Mouse (Mus musculus) limb, embryonic 10.5 days (tissue): ENCODE measurements at regions not wholly inside any gene's neighbourhood (a gene's known extent, or its start where the extent isn't known, plus 50 kb on each side); places are given as distances from the start of the nearest gene placed in this dataset.

ENCODE experiments used
- DNase-seq: peaks from one replicate; pipeline ENCODE4 v3.0.0-alpha.2; 2017; ENCODE audit warnings: low spot score
- H3K27ac ChIP-seq: fragments of 300-500 bp; sonication (generic); 2 replicates; pipeline ENCODE4 v1.5.1; 2016; ENCODE audit warnings: mild to moderate bottlenecking
- H3K27me3 ChIP-seq: fragments of 300-500 bp; sonication (generic); 2 replicates; pipeline ENCODE4 v1.6.1; 2016; ENCODE audit warnings: low read depth, mild to moderate bottlenecking; ENCODE audit not compliant: poor library complexity, severe bottlenecking
- H3K36me3 ChIP-seq: fragments of 300-500 bp; sonication (generic); 2 replicates; pipeline ENCODE4 v1.6.1; 2016; ENCODE audit warnings: mild to moderate bottlenecking, moderate library complexity
- H3K4me1 ChIP-seq: fragments of 300-500 bp; sonication (generic); 2 replicates; pipeline ENCODE4 v1.6.1; 2016
- H3K4me3 ChIP-seq: fragments of 300-500 bp; sonication (generic); 2 replicates; pipeline ENCODE4 v1.5.1; 2016; ENCODE audit warnings: mild to moderate bottlenecking, moderate library complexity
- H3K9me3 ChIP-seq: fragments of 300-500 bp; sonication (generic); replicated peaks from 2 replicates; pipeline ENCODE4 v1.6.1; 2016; ENCODE audit warnings: mild to moderate bottlenecking
- WGBS: fragments of 180-500 bp; shearing (Covaris S2); methylation state at CpG from one replicate; pipeline ENCODE4 v1.1.7; 2016; 5-methylcytosine and 5-hydroxymethylcytosine counted together

- Histone ChIP-seq H3K9me3 (no peaks in the 10 kb centered on the region; the same call in 1 of the 2 replicates), H3K27me3 (no peaks in the 10 kb centered on the region), H3K36me3 (no peaks in the 10 kb centered on the region), H3K27ac (no peak overlapping the region), H3K4me1 (peaks cover 4% of the 10 kb centered on the region; the same call in 1 of the 2 replicates), H3K4me3 (no peak overlapping the region)
- WGBS, result 65% methylated on average over 12 of the region's 12 CpGs
- DNase-seq, result no peak
These were observed 57.7 kb downstream of the Rpl14 start for GRCm38 (mm10) chr9:120628794-120629560.

GRCm38 (mm10) chr9:120629609-120630008, 58.4 kb downstream of the Rpl14 start:
- Histone ChIP-seq H3K27ac (no peak overlapping the region), H3K36me3 (no peaks in the 10 kb centered on the region), H3K27me3 (no peaks in the 10 kb centered on the region), H3K4me1 (peaks cover 4% of the 10 kb centered on the region; the same call in 1 of the 2 replicates), H3K4me3 (no peak overlapping the region), H3K9me3 (no peaks in the 10 kb centered on the region; the same call in 1 of the 2 replicates)
- DNase-seq, result no peak
- 84% methylated on average over 11 of the region's 11 CpGs for WGBS

GRCm38 (mm10) chr9:120632821-120633220, 61.6 kb downstream of the Rpl14 start:
- H3K4me1 ChIP-seq, result peaks cover 4% of the 10 kb centered on the region; the same call in 1 of the 2 replicates
- H3K27ac ChIP-seq, result no peak overlapping the region
- no peaks in the 10 kb centered on the region for H3K27me3 ChIP-seq
- no peaks in the 10 kb centered on the region; the same call in 1 of the 2 replicates for H3K9me3 ChIP-seq
- no peaks in the 10 kb centered on the region for H3K36me3 ChIP-seq
- 92% methylated on average over 10 of the region's 10 CpGs for WGBS
- no peak overlapping the region for H3K4me3 ChIP-seq
- DNase-seq, result no peak

GRCm38 (mm10) chr9:120642656-120643055, 71.4 kb downstream of the Rpl14 start:
- DNase-seq, result no peak
- Histone ChIP-seq H3K9me3 (no peaks in the 10 kb centered on the region), H3K4me1 (peaks cover 4% of the 10 kb centered on the region; the same call in 1 of the 2 replicates), H3K36me3 (no peaks in the 10 kb centered on the region), H3K4me3 (no peak overlapping the region), H3K27me3 (no peaks in the 10 kb centered on the region), H3K27ac (no peak overlapping the region)
- 85% methylated on average over 4 of the region's 4 CpGs for WGBS

- DNase-seq, result no peak
- Histone ChIP-seq H3K4me3 (no peak overlapping the region), H3K36me3 (no peaks in the 10 kb centered on the region), H3K27ac (no peak overlapping the region), H3K4me1 (peaks cover 4% of the 10 kb centered on the region; the same call in 1 of the 2 replicates), H3K27me3 (no peaks in the 10 kb centered on the region), H3K9me3 (no peaks in the 10 kb centered on the region)
- 83% methylated on average over 3 of the region's 3 CpGs for WGBS
These were observed 72.1 kb downstream of the Rpl14 start for GRCm38 (mm10) chr9:120643371-120643770.

GRCm38 (mm10) chr9:120645776-120646175, 74.5 kb downstream of the Rpl14 start:
- Histone ChIP-seq H3K4me1 (peaks cover 4% of the 10 kb centered on the region; the same call in 1 of the 2 replicates), H3K27me3 (no peaks in the 10 kb centered on the region), H3K9me3 (no peaks in the 10 kb centered on the region), H3K36me3 (no peaks in the 10 kb centered on the region), H3K4me3 (no peak overlapping the region), H3K27ac (no peak overlapping the region)
- WGBS, result 97% methylated on average over 10 of the region's 10 CpGs
- DNase-seq, result no peak

- Histone ChIP-seq H3K36me3 (no peaks in the 10 kb centered on the region), H3K27me3 (no peaks in the 10 kb centered on the region), H3K9me3 (no peaks in the 10 kb centered on the region), H3K4me1 (peaks cover 4% of the 10 kb centered on the region; the same call in 1 of the 2 replicates), H3K27ac (0 out of 2 replicates have a peak overlapping the region, but pooled peaks have one; percentile 3), H3K4me3 (no peak overlapping the region)
- WGBS, result 88% methylated on average over 10 of the region's 10 CpGs
- no peak for DNase-seq
These were observed 75.8 kb downstream of the Rpl14 start for GRCm38 (mm10) chr9:120646806-120647667.

GRCm38 (mm10) chr9:120647668-120647955, 76.4 kb downstream of the Rpl14 start:
- H3K36me3 ChIP-seq, result no peaks in the 10 kb centered on the region
- no peaks in the 10 kb centered on the region for H3K9me3 ChIP-seq
- WGBS, result 87% methylated on average over 7 of the region's 7 CpGs
- no peak overlapping the region for H3K27ac ChIP-seq
- H3K27me3 ChIP-seq, result no peaks in the 10 kb centered on the region
- no peak overlapping the region for H3K4me3 ChIP-seq
- H3K4me1 ChIP-seq, result peaks cover 4% of the 10 kb centered on the region; the same call in 1 of the 2 replicates
- no peak for DNase-seq

- H3K4me3 ChIP-seq, result no peak overlapping the region
- no peaks in the 10 kb centered on the region for H3K36me3 ChIP-seq
- peaks cover 28% of the 10 kb centered on the region for H3K4me1 ChIP-seq
- no peak overlapping the region for H3K27ac ChIP-seq
- no peaks in the 10 kb centered on the region for H3K9me3 ChIP-seq
- no peak for DNase-seq
- H3K27me3 ChIP-seq, result no peaks in the 10 kb centered on the region
- 84% methylated on average over 14 of the region's 14 CpGs for WGBS
These were observed 81.5 kb downstream of the Rpl14 start for GRCm38 (mm10) chr9:120652733-120653132.

- Histone ChIP-seq H3K4me3 (no peak overlapping the region), H3K27me3 (no peaks in the 10 kb centered on the region), H3K4me1 (peaks cover 29% of the 10 kb centered on the region), H3K36me3 (no peaks in the 10 kb centered on the region), H3K9me3 (no peaks in the 10 kb centered on the region), H3K27ac (peak overlapping the region; percentile 66; the same call in 1 of the 2 replicates)
- DNase-seq, result no peak
- WGBS, result 59% methylated on average over 5 of the region's 5 CpGs
These were observed 81.9 kb downstream of the Rpl14 start for GRCm38 (mm10) chr9:120653170-120653569.

- DNase-seq, result no peak
- Histone ChIP-seq H3K4me1 (peaks cover 29% of the 10 kb centered on the region), H3K27me3 (no peaks in the 10 kb centered on the region), H3K4me3 (no peak overlapping the region), H3K9me3 (no peaks in the 10 kb centered on the region), H3K27ac (no peak overlapping the region), H3K36me3 (no peaks in the 10 kb centered on the region)
- WGBS, result 23% methylated on average over 1 of the region's 1 CpGs
These were observed 83.5 kb downstream of the Rpl14 start for GRCm38 (mm10) chr9:120654736-120655135.

GRCm38 (mm10) chr9:120656976-120657375, 85.7 kb downstream of the Rpl14 start:
- H3K27me3 ChIP-seq, result no peaks in the 10 kb centered on the region
- H3K4me3 ChIP-seq, result no peak overlapping the region
- no peaks in the 10 kb centered on the region for H3K9me3 ChIP-seq
- H3K36me3 ChIP-seq, result no peaks in the 10 kb centered on the region
- 22% methylated on average over 6 of the region's 6 CpGs for whole genome bisulfite sequencing
- DNase-seq, result peak; percentile 63
- peaks cover 29% of the 10 kb centered on the region for H3K4me1 ChIP-seq
- H3K27ac ChIP-seq, result no peak overlapping the region

- Histone ChIP-seq H3K9me3 (no peaks in the 10 kb centered on the region), H3K27me3 (no peaks in the 10 kb centered on the region), H3K27ac (no peak overlapping the region), H3K36me3 (no peaks in the 10 kb centered on the region), H3K4me3 (no peak overlapping the region), H3K4me1 (peaks cover 27% of the 10 kb centered on the region)
- no peak for DNase-seq
These were observed 86.5 kb downstream of the Rpl14 start for GRCm38 (mm10) chr9:120657786-120658185.
